In genomic region chr11:29777964-29778363, GRCm38 (mm10) we compare ENCODE assay signal across 10 mouse cellular contexts. TPM values are rescaled to one million over a fixed set of nuclear protein-coding genes. Genes with fewer than 3 reads are reported as not detected.
A peak's percentile ranks its signal among the peaks of the same experiment; 100 is the strongest.
DNase-seq lines count a peak whose midpoint lies in the region; ATAC-seq and TF ChIP-seq lines count a peak whose summit lies in the region.
"Had no signal": no experiment of that assay in that cellular context is flagged by ENCODE, and none has a peak within 500 bp of the region (broad histone marks: within the 10 kb centered on the region; RNA-seq: fewer than 3 reads in every experiment).

No protein-coding gene starts in this region.

- no peaks in the 10 kb centered on the region for H3K9me3 ChIP-seq in forebrain, embryonic 14.5 days (replicated peaks; ENCODE audit: control insufficient read depth, low read length)
- H3K9me3 ChIP-seq in forebrain, embryonic 10.5 days, result no peaks in the 10 kb centered on the region
- no peaks in the 10 kb centered on the region for H3K9me3 ChIP-seq in heart, embryonic 10.5 days
- no peaks in the 10 kb centered on the region for H3K9me3 ChIP-seq in intestine, embryonic 16.5 days (ENCODE audit: control insufficient read depth, low read length)
- H3K9me3 ChIP-seq in neural tube, embryonic 15.5 days (replicated peaks), result no peaks in the 10 kb centered on the region
- no peaks in the 10 kb centered on the region for H3K9me3 ChIP-seq in intestine, postnatal 0 days (ENCODE audit: control insufficient read depth)
- H3K9me3 ChIP-seq: neural tube, embryonic 13.5 days had no signal

- no peak for ATAC-seq in forebrain, embryonic 14.5 days
- ATAC-seq in intestine, embryonic 16.5 days, result no peak
- no peak for ATAC-seq in neural tube, embryonic 15.5 days (ENCODE audit: low FRiP score)
- no peak for ATAC-seq in intestine, postnatal 0 days

- no peaks in the 10 kb centered on the region for H3K36me3 ChIP-seq in forebrain, embryonic 14.5 days (ENCODE audit: control insufficient read depth, insufficient read depth, low read length)
- no peaks in the 10 kb centered on the region for H3K36me3 ChIP-seq in forebrain, embryonic 10.5 days (replicated peaks)
- no peaks in the 10 kb centered on the region for H3K36me3 ChIP-seq in heart, embryonic 10.5 days
- H3K36me3 ChIP-seq in intestine, embryonic 16.5 days (ENCODE audit: control insufficient read depth, insufficient read depth, low read length), result no peaks in the 10 kb centered on the region
- peaks cover 6% of the 10 kb centered on the region; the same call in 1 of the 2 replicates for H3K36me3 ChIP-seq in neural tube, embryonic 15.5 days
- H3K36me3 ChIP-seq in intestine, postnatal 0 days (ENCODE audit: control insufficient read depth, insufficient read depth), result no peaks in the 10 kb centered on the region
- H3K36me3 ChIP-seq: neural tube, embryonic 13.5 days had no signal

- intact Hi-C loops in left cerebral cortex, postnatal 25 days (cut with DNase I), result loop anchor here (1.0 to 5.0 kb wide), 3 partner anchors 11 to 56 kb away; no protein-coding TSS in a partner anchor

- H3K4me3 ChIP-seq in forebrain, embryonic 14.5 days (ENCODE audit: low read depth, low read length), result no peak overlapping the region
- no peak overlapping the region for H3K4me3 ChIP-seq in forebrain, embryonic 10.5 days
- H3K4me3 ChIP-seq in heart, embryonic 10.5 days, result no peak overlapping the region
- H3K4me3 ChIP-seq in intestine, embryonic 16.5 days (ENCODE audit: low read length), result no peak overlapping the region
- no peak overlapping the region for H3K4me3 ChIP-seq in neural tube, embryonic 15.5 days (replicated peaks)
- H3K4me3 ChIP-seq in intestine, postnatal 0 days (ENCODE audit: low read depth, low read length), result no peak overlapping the region
- H3K4me3 ChIP-seq: neural tube, embryonic 13.5 days had no signal

- TF ChIP-seq CTCF in intestine, postnatal 0 days (IDR thresholded peaks at IDR 0.05; ENCODE audit: low read depth), result no peak

- no peaks in the 10 kb centered on the region for H3K27me3 ChIP-seq in forebrain, embryonic 14.5 days (replicated peaks; ENCODE audit: control insufficient read depth, insufficient read depth, low read length)
- H3K27me3 ChIP-seq in forebrain, embryonic 10.5 days (ENCODE audit: poor library complexity, severe bottlenecking), result no peaks in the 10 kb centered on the region
- H3K27me3 ChIP-seq in heart, embryonic 10.5 days (ENCODE audit: insufficient read depth, poor library complexity, severe bottlenecking), result no peaks in the 10 kb centered on the region
- H3K27me3 ChIP-seq in intestine, embryonic 16.5 days (replicated peaks; ENCODE audit: control insufficient read depth, insufficient read depth, low read length), result no peaks in the 10 kb centered on the region
- H3K27me3 ChIP-seq in neural tube, embryonic 15.5 days (replicated peaks), result no peaks in the 10 kb centered on the region
- H3K27me3 ChIP-seq in intestine, postnatal 0 days (replicated peaks; ENCODE audit: control insufficient read depth, insufficient read depth, low read length), result no peaks in the 10 kb centered on the region
- H3K27me3 ChIP-seq: CH12.LX; neural tube, embryonic 13.5 days had no signal

- H3K9ac ChIP-seq in forebrain, embryonic 14.5 days (ENCODE audit: low read length), result no peak overlapping the region
- no peak overlapping the region for H3K9ac ChIP-seq in intestine, embryonic 16.5 days (ENCODE audit: low read depth, low read length)
- no peak overlapping the region for H3K9ac ChIP-seq in neural tube, embryonic 15.5 days (replicated peaks)
- H3K9ac ChIP-seq in intestine, postnatal 0 days (ENCODE audit: low read depth, low read length), result no peak overlapping the region
- H3K9ac ChIP-seq: neural tube, embryonic 13.5 days had no signal

- no peaks in the 10 kb centered on the region for H3K4me1 ChIP-seq in forebrain, embryonic 14.5 days (ENCODE audit: control insufficient read depth, insufficient read depth, low read length)
- peaks cover 10% of the 10 kb centered on the region; the same call in 1 of the 2 replicates for H3K4me1 ChIP-seq in forebrain, embryonic 10.5 days
- peaks cover 11% of the 10 kb centered on the region for H3K4me1 ChIP-seq in heart, embryonic 10.5 days
- no peaks in the 10 kb centered on the region for H3K4me1 ChIP-seq in intestine, embryonic 16.5 days (ENCODE audit: control insufficient read depth, insufficient read depth, low read length)
- H3K4me1 ChIP-seq in neural tube, embryonic 15.5 days, result no peaks in the 10 kb centered on the region
- no peaks in the 10 kb centered on the region for H3K4me1 ChIP-seq in intestine, postnatal 0 days (replicated peaks; ENCODE audit: control insufficient read depth, insufficient read depth, low read length)

- peak; percentile 9 for DNase-seq in forebrain, embryonic 14.5 days (ENCODE audit: low spot score)
- DNase-seq in forebrain, embryonic 10.5 days (ENCODE audit: extremely low spot score, low spot score), result no peak
- DNase-seq in brain, adult 2 months (ENCODE audit: low read depth, low spot score), result peak; percentile 89
- peak; percentile 83 for DNase-seq in heart, embryonic 10.5 days (ENCODE audit: low spot score)
- DNase-seq in left cerebral cortex, postnatal 25 days (ENCODE audit: low spot score in 2 of 2), result peak; percentile 55 to 96

- H3K27ac ChIP-seq in forebrain, embryonic 14.5 days (ENCODE audit: low read depth, low read length), result no peak overlapping the region
- H3K27ac ChIP-seq in forebrain, embryonic 10.5 days, result no peak overlapping the region
- H3K27ac ChIP-seq in heart, embryonic 10.5 days, result peak overlapping the region; percentile 17; the same call in 1 of the 2 replicates
- no peak overlapping the region for H3K27ac ChIP-seq in intestine, embryonic 16.5 days (ENCODE audit: low read length)
- no peak overlapping the region for H3K27ac ChIP-seq in neural tube, embryonic 15.5 days (replicated peaks)
- no peak overlapping the region for H3K27ac ChIP-seq in intestine, postnatal 0 days (ENCODE audit: low read depth, low read length)
- H3K27ac ChIP-seq: neural tube, embryonic 13.5 days had no signal

- no peak overlapping the region for H3K4me2 ChIP-seq in forebrain, embryonic 14.5 days (ENCODE audit: low read length)
- no peak overlapping the region for H3K4me2 ChIP-seq in intestine, embryonic 16.5 days (ENCODE audit: low read depth, low read length)
- H3K4me2 ChIP-seq in neural tube, embryonic 15.5 days, result no peak overlapping the region
- no peak overlapping the region for H3K4me2 ChIP-seq in intestine, postnatal 0 days (replicated peaks; ENCODE audit: low read depth)
- H3K4me2 ChIP-seq: neural tube, embryonic 13.5 days had no signal

RNA-seq across cellular contexts. Expression of gene 4931440F15Rik, which starts 47.5 kb away (rescaled TPM):
- 0.11 and 0.15 TPM in 2 replicates for polyA plus RNA-seq in forebrain, embryonic 14.5 days (2014; fragmentation: Nextera tagmentation; extraction: Ambion mirVana)
- polyA plus RNA-seq in forebrain, embryonic 10.5 days (2016; fragmentation: Nextera tagmentation; extraction: Ambion mirVana), result 0.12 TPM in 1 of 2 replicates, not detected in the other
- polyA plus RNA-seq in heart, embryonic 10.5 days (2016; fragmentation: Nextera tagmentation; extraction: Ambion mirVana), result 0.39 and 0.45 TPM in 2 replicates
- 1 to 10 TPM; 2.7 to 3.4 TPM for total RNA-seq in left cerebral cortex, postnatal 25 days (2021)
- polyA plus RNA-seq in intestine, embryonic 16.5 days (2015; fragmentation: Nextera tagmentation; extraction: Ambion mirVana), result 0.09 and 0.12 TPM in 2 replicates
- 0.70 and 0.79 TPM in 2 replicates for polyA plus RNA-seq in neural tube, embryonic 15.5 days (2015; fragmentation: Nextera tagmentation; extraction: Ambion mirVana)
- 0.09 and 0.12 TPM in 2 replicates for polyA plus RNA-seq in intestine, postnatal 0 days (2015; fragmentation: Nextera tagmentation; extraction: Ambion mirVana)
- total RNA-seq: CH12.LX had no signal
